In genomic region chr9:37783394-37784387, GRCm38 (mm10) we compare ENCODE assay signal across 11 mouse cellular contexts. TPM values are rescaled to one million over a fixed set of nuclear protein-coding genes. Genes with fewer than 3 reads are reported as not detected.
DNase-seq lines count a peak whose midpoint lies in the region; ATAC-seq and TF ChIP-seq lines count a peak whose summit lies in the region.
"Not testable (repeated sequence)": the region's sequence is repeated elsewhere in the genome, so short reads cannot be mapped to it uniquely, and the experiment has no call there.
"Had no signal": no experiment of that assay in that cellular context is flagged by ENCODE, and none has a peak within 500 bp of the region (broad histone marks: within the 10 kb centered on the region; RNA-seq: fewer than 3 reads in every experiment).

No protein-coding gene starts in this region.

- not testable (repeated sequence) for H3K4me1 ChIP-seq in embryonic facial prominence, embryonic 12.5 days; forebrain, embryonic 14.5 days (ENCODE audit: control insufficient read depth, insufficient read depth, low read length); heart, embryonic 15.5 days (replicated peaks); kidney, embryonic 15.5 days; lung, embryonic 14.5 days (ENCODE audit: insufficient read depth); midbrain, embryonic 16.5 days (ENCODE audit: control insufficient read depth, insufficient read depth, low read length); stomach, embryonic 16.5 days (ENCODE audit: control insufficient read depth, insufficient read depth, low read length)

- not testable (repeated sequence) for H3K36me3 ChIP-seq in embryonic facial prominence, embryonic 12.5 days; forebrain, embryonic 14.5 days (ENCODE audit: control insufficient read depth, insufficient read depth, low read length); heart, embryonic 15.5 days; kidney, embryonic 15.5 days; lung, embryonic 14.5 days (ENCODE audit: insufficient read depth); midbrain, embryonic 16.5 days (ENCODE audit: control insufficient read depth, insufficient read depth, low read length); stomach, embryonic 16.5 days (ENCODE audit: control insufficient read depth, insufficient read depth, low read length)

- ATAC-seq in embryonic facial prominence, embryonic 12.5 days (ENCODE audit: insufficient number of reproducible peaks, insufficient read depth, low FRiP score, low TSS enrichment) = peak; percentile 69
- ATAC-seq in forebrain, embryonic 14.5 days = peak; percentile 60
- ATAC-seq in heart, embryonic 15.5 days (replicated peaks; ENCODE audit: insufficient number of reproducible peaks, insufficient read depth, low FRiP score, low read depth) = not testable (repeated sequence)
- ATAC-seq in kidney, embryonic 15.5 days (replicated peaks; ENCODE audit: low FRiP score) = peak; percentile 85
- peak; percentile 86; the same call in 1 of the 2 replicates for ATAC-seq in lung, embryonic 14.5 days (ENCODE audit: insufficient read depth)
- ATAC-seq in midbrain, embryonic 16.5 days = peak; percentile 78
- ATAC-seq in stomach, embryonic 16.5 days (ENCODE audit: insufficient read depth, low FRiP score) = peak; percentile 50

- not testable (repeated sequence) for TF ChIP-seq CTCF in lung, embryonic 14.5 days (IDR thresholded peaks at IDR 0.05; ENCODE audit: low read depth)

- peak; percentile 13 for DNase-seq in WW6 (ENCODE audit: low read depth, low spot score)
- DNase-seq in forebrain, embryonic 14.5 days (ENCODE audit: low spot score) = peak; percentile 42
- peak; percentile 28 for DNase-seq in lung, embryonic 14.5 days

- not testable (repeated sequence) for H3K27ac ChIP-seq in embryonic facial prominence, embryonic 12.5 days; forebrain, embryonic 14.5 days (ENCODE audit: low read depth, low read length); heart, embryonic 15.5 days; kidney, embryonic 15.5 days; lung, embryonic 14.5 days (ENCODE audit: low read depth); midbrain, embryonic 16.5 days (ENCODE audit: low read length); stomach, embryonic 16.5 days (ENCODE audit: low read length)

- not testable (repeated sequence) for H3K9ac ChIP-seq in embryonic facial prominence, embryonic 12.5 days; forebrain, embryonic 14.5 days (ENCODE audit: low read length); heart, embryonic 15.5 days; kidney, embryonic 15.5 days; lung, embryonic 14.5 days; midbrain, embryonic 16.5 days (ENCODE audit: low read depth, low read length); stomach, embryonic 16.5 days (ENCODE audit: low read length)

- H3K9me3 ChIP-seq in embryonic facial prominence, embryonic 12.5 days; forebrain, embryonic 14.5 days (replicated peaks; ENCODE audit: control insufficient read depth, low read length); heart, embryonic 15.5 days (replicated peaks); kidney, embryonic 15.5 days (replicated peaks); lung, embryonic 14.5 days (ENCODE audit: low read depth, low read length); midbrain, embryonic 16.5 days (replicated peaks; ENCODE audit: control insufficient read depth, low read length, poor library complexity, severe bottlenecking); stomach, embryonic 16.5 days (replicated peaks; ENCODE audit: control insufficient read depth, low read length): not testable (repeated sequence)

- H3K4me3 ChIP-seq in embryonic facial prominence, embryonic 12.5 days = peak overlapping the region; percentile 30; the same call in 1 of the 2 replicates
- H3K4me3 ChIP-seq in forebrain, embryonic 14.5 days (ENCODE audit: low read depth, low read length); heart, embryonic 15.5 days; kidney, embryonic 15.5 days (replicated peaks); lung, embryonic 14.5 days (ENCODE audit: low read depth, low read length); midbrain, embryonic 16.5 days (ENCODE audit: low read depth, low read length); stomach, embryonic 16.5 days (replicated peaks; ENCODE audit: low read length): not testable (repeated sequence)

- H3K4me2 ChIP-seq in embryonic facial prominence, embryonic 12.5 days (replicated peaks) = peak overlapping the region; percentile 49
- peak overlapping the region; percentile 46 for H3K4me2 ChIP-seq in forebrain, embryonic 14.5 days (ENCODE audit: low read length)
- peak overlapping the region; percentile 62 for H3K4me2 ChIP-seq in heart, embryonic 15.5 days
- H3K4me2 ChIP-seq in kidney, embryonic 15.5 days = peak overlapping the region; percentile 54
- not testable (repeated sequence) for H3K4me2 ChIP-seq in lung, embryonic 14.5 days
- H3K4me2 ChIP-seq in midbrain, embryonic 16.5 days (ENCODE audit: low read length) = peak overlapping the region; percentile 55
- peak overlapping the region; percentile 40; the same call in 1 of the 2 replicates for H3K4me2 ChIP-seq in stomach, embryonic 16.5 days (ENCODE audit: low read depth, low read length)

- 51% methylated on average over 13 of the region's 15 CpGs for WGBS in embryonic facial prominence, embryonic 12.5 days
- WGBS in forebrain, embryonic 14.5 days = 51% methylated on average over 11 of the region's 15 CpGs
- 65% methylated on average over 11 of the region's 15 CpGs for WGBS in heart, embryonic 15.5 days
- WGBS in kidney, embryonic 15.5 days = 52% methylated on average over 11 of the region's 15 CpGs
- WGBS in lung, embryonic 14.5 days = 65% methylated on average over 9 of the region's 15 CpGs
- WGBS in midbrain, embryonic 16.5 days = 50% methylated on average over 11 of the region's 15 CpGs
- 56% methylated on average over 11 of the region's 15 CpGs for WGBS in stomach, embryonic 16.5 days

- H3K27me3 ChIP-seq in embryonic facial prominence, embryonic 12.5 days; forebrain, embryonic 14.5 days (replicated peaks; ENCODE audit: control insufficient read depth, insufficient read depth, low read length); heart, embryonic 15.5 days; kidney, embryonic 15.5 days; lung, embryonic 14.5 days (ENCODE audit: insufficient read depth, low read length); midbrain, embryonic 16.5 days (ENCODE audit: control insufficient read depth, insufficient read depth, low read depth, low read length); stomach, embryonic 16.5 days (ENCODE audit: control insufficient read depth, insufficient read depth, low read length): not testable (repeated sequence)

RNA-seq across cellular contexts. Expression of gene Olfr875, which starts 12.0 kb away (rescaled TPM):
- polyA plus RNA-seq in embryonic facial prominence, embryonic 12.5 days (2016; fragmentation: Nextera tagmentation; extraction: Ambion mirVana) = not detected in 2 replicates
- not detected in 2 replicates for polyA plus RNA-seq in forebrain, embryonic 14.5 days (2014; fragmentation: Nextera tagmentation; extraction: Ambion mirVana)
- not detected in 2 replicates for polyA plus RNA-seq in heart, embryonic 15.5 days (2015; fragmentation: Nextera tagmentation; extraction: Ambion mirVana)
- polyA plus RNA-seq in kidney, embryonic 15.5 days (2015; fragmentation: Nextera tagmentation; extraction: Ambion mirVana) = not detected in 2 replicates
- not detected in 2 replicates for polyA plus RNA-seq in lung, embryonic 14.5 days (2014; fragmentation: Nextera tagmentation; extraction: Ambion mirVana)
- polyA plus RNA-seq in midbrain, embryonic 16.5 days (2015; fragmentation: Nextera tagmentation; extraction: Ambion mirVana) = not detected in 2 replicates
- not detected in 2 replicates for polyA plus RNA-seq in stomach, embryonic 16.5 days (2015; fragmentation: Nextera tagmentation; extraction: Ambion mirVana)
- polyA plus RNA-seq: liver, embryonic 14.5 days; macrophage; spleen, adult 2 months had no signal

RNA-seq across cellular contexts. Expression of gene Olfr876, which starts 19.1 kb away (rescaled TPM):
- not detected in 2 replicates for polyA plus RNA-seq in embryonic facial prominence, embryonic 12.5 days (2016; fragmentation: Nextera tagmentation; extraction: Ambion mirVana)
- polyA plus RNA-seq in forebrain, embryonic 14.5 days (2014; fragmentation: Nextera tagmentation; extraction: Ambion mirVana) = not detected in 2 replicates
- not detected in 2 replicates for polyA plus RNA-seq in heart, embryonic 15.5 days (2015; fragmentation: Nextera tagmentation; extraction: Ambion mirVana)
- not detected in 2 replicates for polyA plus RNA-seq in kidney, embryonic 15.5 days (2015; fragmentation: Nextera tagmentation; extraction: Ambion mirVana)
- polyA plus RNA-seq in lung, embryonic 14.5 days (2014; fragmentation: Nextera tagmentation; extraction: Ambion mirVana) = not detected in 2 replicates
- polyA plus RNA-seq in midbrain, embryonic 16.5 days (2015; fragmentation: Nextera tagmentation; extraction: Ambion mirVana) = not detected in 2 replicates
- not detected in 2 replicates for polyA plus RNA-seq in stomach, embryonic 16.5 days (2015; fragmentation: Nextera tagmentation; extraction: Ambion mirVana)
- polyA plus RNA-seq: liver, embryonic 14.5 days; macrophage; spleen, adult 2 months had no signal

RNA-seq across cellular contexts. Expression of gene Olfr874, which starts 38.8 kb away (rescaled TPM):
- polyA plus RNA-seq in embryonic facial prominence, embryonic 12.5 days (2016; fragmentation: Nextera tagmentation; extraction: Ambion mirVana) = not detected in 2 replicates
- not detected in 2 replicates for polyA plus RNA-seq in forebrain, embryonic 14.5 days (2014; fragmentation: Nextera tagmentation; extraction: Ambion mirVana)
- not detected in 2 replicates for polyA plus RNA-seq in heart, embryonic 15.5 days (2015; fragmentation: Nextera tagmentation; extraction: Ambion mirVana)
- polyA plus RNA-seq in kidney, embryonic 15.5 days (2015; fragmentation: Nextera tagmentation; extraction: Ambion mirVana) = not detected in 2 replicates
- polyA plus RNA-seq in lung, embryonic 14.5 days (2014; fragmentation: Nextera tagmentation; extraction: Ambion mirVana) = not detected in 2 replicates
- polyA plus RNA-seq in midbrain, embryonic 16.5 days (2015; fragmentation: Nextera tagmentation; extraction: Ambion mirVana) = not detected in 2 replicates
- polyA plus RNA-seq in stomach, embryonic 16.5 days (2015; fragmentation: Nextera tagmentation; extraction: Ambion mirVana) = not detected in 2 replicates
- polyA plus RNA-seq: liver, embryonic 14.5 days; macrophage; spleen, adult 2 months had no signal
